Mouse (Mus musculus): ENCODE results near the gene 4930519P11Rik. TPM values are rescaled to one million over a fixed set of nuclear protein-coding genes. Genes with fewer than 3 reads are reported as not detected.

4930519P11Rik gene
- polyA plus RNA-seq, 1 experiment, result 1.4 TPM

GRCm38 (mm10) chr2:154655878-154656414 lies 42.7 kb upstream of the 4930519P11Rik start:
- H3K4me3 ChIP-seq (ENCODE audit: extremely low read depth, insufficient read depth, insufficient read length), result no peak overlapping the region
- WGBS, result 26% methylated on average over 2 of the region's 2 CpGs
- peaks cover 10% of the 10 kb centered on the region; the same call in 1 of the 2 replicates for H3K4me1 ChIP-seq (ENCODE audit: control insufficient read depth, insufficient read depth, insufficient read length)
- no peak for TF ChIP-seq POLR2A (IDR thresholded peaks at IDR 0.05; ENCODE audit: low read depth, low read length)
- no peaks in the 10 kb centered on the region for H3K27me3 ChIP-seq (ENCODE audit: control insufficient read depth, insufficient read depth, low read length)
- no peaks in the 10 kb centered on the region for H3K36me3 ChIP-seq (ENCODE audit: control insufficient read depth, insufficient read depth, low read length)
- DNase-seq (ENCODE audit: low read depth in 1 of 2, low spot score in 2 of 2), result no peak
- no peak overlapping the region for H3K27ac ChIP-seq (ENCODE audit: insufficient read depth, low read length)

GRCm38 (mm10) chr2:154654976-154655375 lies 41.7 kb upstream of the 4930519P11Rik start:
- no peak for DNase-seq (ENCODE audit: low read depth in 1 of 2, low spot score in 2 of 2)
- no peak overlapping the region for H3K27ac ChIP-seq (ENCODE audit: insufficient read depth, low read length)
- no peaks in the 10 kb centered on the region for H3K36me3 ChIP-seq (ENCODE audit: control insufficient read depth, insufficient read depth, low read length)
- no peak for TF ChIP-seq POLR2A (IDR thresholded peaks at IDR 0.05; ENCODE audit: low read depth, low read length)
- no peak for TF ChIP-seq CTCF (IDR thresholded peaks at IDR 0.05; ENCODE audit: extremely low read depth, insufficient read depth, insufficient read length, insufficient replicate concordance)
- no peaks in the 10 kb centered on the region for H3K27me3 ChIP-seq (ENCODE audit: control insufficient read depth, insufficient read depth, low read length)
- peaks cover 10% of the 10 kb centered on the region; the same call in 1 of the 2 replicates for H3K4me1 ChIP-seq (ENCODE audit: control insufficient read depth, insufficient read depth, insufficient read length)
- H3K4me3 ChIP-seq (ENCODE audit: extremely low read depth, insufficient read depth, insufficient read length), result no peak overlapping the region
- WGBS, result 98% methylated on average over 12 of the region's 12 CpGs

GRCm38 (mm10) chr2:154651363-154651762 lies 38.1 kb upstream of the 4930519P11Rik start, which contains the start of gene Chmp4b:
Chmp4b (plus strand) TSS chr2:154651705.
- Histone ChIP-seq H3K36me3 (ENCODE audit: control insufficient read depth, insufficient read depth, low read length) (no peaks in the 10 kb centered on the region), H3K4me3 (ENCODE audit: extremely low read depth, insufficient read depth, insufficient read length) (no peak within 1 kb of the TSS), H3K27me3 (ENCODE audit: control insufficient read depth, insufficient read depth, low read length) (no peaks in the 10 kb centered on the region), H3K4me1 (ENCODE audit: control insufficient read depth, insufficient read depth, insufficient read length) (0 out of 2 replicates have a peak, but pooled peaks cover 2% of the 10 kb centered on the region), H3K27ac (ENCODE audit: insufficient read depth, low read length) (no peak within 1 kb of the TSS)
- no peak for DNase-seq (ENCODE audit: low read depth in 1 of 2, low spot score in 2 of 2)
- TF ChIP-seq POLR2A (IDR thresholded peaks at IDR 0.05; ENCODE audit: low read depth, low read length) (no peak), CTCF (IDR thresholded peaks at IDR 0.05; ENCODE audit: extremely low read depth, insufficient read depth, insufficient read length, insufficient replicate concordance) (no peak)
- WGBS, result 82% methylated on average over 8 of the region's 8 CpGs

DNA sequence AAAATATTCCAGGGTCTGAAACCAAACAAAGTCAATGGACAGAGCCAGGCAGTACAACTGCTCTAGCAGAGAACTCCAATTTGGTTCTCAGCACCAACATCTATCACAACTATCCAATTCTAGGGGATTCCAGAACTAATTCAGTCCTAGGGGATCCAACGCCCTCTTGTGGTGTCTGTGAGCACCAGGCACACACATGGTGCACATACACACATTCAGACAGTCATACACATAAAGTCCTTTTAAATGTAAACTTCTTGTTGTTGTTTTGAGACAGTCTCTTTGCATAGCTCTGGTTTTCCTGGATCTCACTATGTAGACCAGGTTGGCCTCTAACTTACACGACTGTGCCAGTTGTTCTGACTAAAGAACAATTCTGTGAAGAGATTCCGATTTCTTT lies 37.2 kb upstream of the 4930519P11Rik start:
- 90% methylated on average over 3 of the region's 3 CpGs for WGBS
- no peak overlapping the region for H3K4me3 ChIP-seq (ENCODE audit: extremely low read depth, insufficient read depth, insufficient read length)
- no peaks in the 10 kb centered on the region for H3K4me1 ChIP-seq (ENCODE audit: control insufficient read depth, insufficient read depth, insufficient read length)
- TF ChIP-seq CTCF (IDR thresholded peaks at IDR 0.05; ENCODE audit: extremely low read depth, insufficient read depth, insufficient read length, insufficient replicate concordance) (no peak), POLR2A (IDR thresholded peaks at IDR 0.05; ENCODE audit: low read depth, low read length) (no peak)
- no peak overlapping the region for H3K27ac ChIP-seq (ENCODE audit: insufficient read depth, low read length)
- H3K36me3 ChIP-seq (ENCODE audit: control insufficient read depth, insufficient read depth, low read length), result 0 out of 2 replicates have a peak, but pooled peaks cover 1% of the 10 kb centered on the region
- DNase-seq (ENCODE audit: low read depth in 1 of 2, low spot score in 2 of 2), result no peak
- H3K27me3 ChIP-seq (ENCODE audit: control insufficient read depth, insufficient read depth, low read length), result no peaks in the 10 kb centered on the region

DNA sequence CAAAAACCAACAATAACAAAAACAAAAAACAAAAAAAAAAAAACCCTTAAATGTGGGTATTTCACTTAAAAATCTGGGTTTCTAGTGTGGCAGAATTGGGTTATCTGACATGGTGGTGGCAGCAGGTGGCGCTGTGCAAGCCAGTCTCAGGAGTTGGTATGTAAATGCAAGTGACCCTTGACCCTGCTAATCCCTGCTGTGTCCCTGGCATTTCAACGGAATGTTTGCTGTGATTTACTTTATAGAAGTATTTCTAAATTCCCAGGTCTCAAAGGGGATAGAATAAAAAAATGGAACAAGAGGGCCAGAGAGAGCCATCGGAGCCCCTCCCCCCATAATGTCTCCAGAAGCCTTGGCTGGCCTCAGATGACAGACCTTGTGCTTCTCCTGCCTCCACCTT lies 34.8 kb upstream of the 4930519P11Rik start:
- TF ChIP-seq CTCF (IDR thresholded peaks at IDR 0.05; ENCODE audit: extremely low read depth, insufficient read depth, insufficient read length, insufficient replicate concordance), result peak; percentile 18; the same call in 1 of the 2 replicates
- no peak for TF ChIP-seq POLR2A (IDR thresholded peaks at IDR 0.05; ENCODE audit: low read depth, low read length)
- Histone ChIP-seq H3K36me3 (ENCODE audit: control insufficient read depth, insufficient read depth, low read length) (peaks cover 2% of the 10 kb centered on the region; the same call in 1 of the 2 replicates), H3K27ac (ENCODE audit: insufficient read depth, low read length) (no peak overlapping the region), H3K27me3 (ENCODE audit: control insufficient read depth, insufficient read depth, low read length) (no peaks in the 10 kb centered on the region), H3K4me1 (ENCODE audit: control insufficient read depth, insufficient read depth, insufficient read length) (no peaks in the 10 kb centered on the region), H3K4me3 (ENCODE audit: extremely low read depth, insufficient read depth, insufficient read length) (no peak overlapping the region)
- DNase-seq (ENCODE audit: low read depth in 1 of 2, low spot score in 2 of 2), result peak in 1 of 2 experiments; percentile 26
- WGBS, result 41% methylated on average over 3 of the region's 3 CpGs

DNA sequence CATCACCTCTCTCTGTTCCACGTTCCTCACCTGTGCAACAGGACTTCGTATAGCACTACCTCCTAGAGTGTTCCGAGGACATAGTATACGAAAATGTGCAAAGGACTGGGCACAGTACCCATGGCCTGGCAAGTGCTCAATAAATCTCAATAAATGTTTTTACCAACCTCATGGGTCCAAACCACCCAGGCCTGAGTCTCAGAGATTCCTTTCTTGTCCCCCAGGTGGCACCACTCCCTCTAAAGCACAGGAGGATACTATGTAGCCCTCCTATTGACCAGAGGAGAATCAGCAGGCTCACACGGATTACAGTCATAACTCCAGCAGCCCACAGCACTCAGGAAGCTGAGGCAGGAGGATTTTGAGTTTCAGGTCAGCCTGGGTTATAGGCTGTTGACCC lies 33.4 kb upstream of the 4930519P11Rik start:
- no peak overlapping the region for H3K27ac ChIP-seq (ENCODE audit: insufficient read depth, low read length)
- DNase-seq (ENCODE audit: low read depth in 1 of 2, low spot score in 2 of 2), result no peak
- 82% methylated on average over 5 of the region's 5 CpGs for WGBS
- peaks cover 5% of the 10 kb centered on the region; the same call in 1 of the 2 replicates for H3K36me3 ChIP-seq (ENCODE audit: control insufficient read depth, insufficient read depth, low read length)
- H3K4me1 ChIP-seq (ENCODE audit: control insufficient read depth, insufficient read depth, insufficient read length), result no peaks in the 10 kb centered on the region
- no peaks in the 10 kb centered on the region for H3K27me3 ChIP-seq (ENCODE audit: control insufficient read depth, insufficient read depth, low read length)
- H3K4me3 ChIP-seq (ENCODE audit: extremely low read depth, insufficient read depth, insufficient read length), result no peak overlapping the region
- TF ChIP-seq POLR2A (IDR thresholded peaks at IDR 0.05; ENCODE audit: low read depth, low read length) (no peak), CTCF (IDR thresholded peaks at IDR 0.05; ENCODE audit: extremely low read depth, insufficient read depth, insufficient read length, insufficient replicate concordance) (peak; percentile 12; the same call in 1 of the 2 replicates)

DNA sequence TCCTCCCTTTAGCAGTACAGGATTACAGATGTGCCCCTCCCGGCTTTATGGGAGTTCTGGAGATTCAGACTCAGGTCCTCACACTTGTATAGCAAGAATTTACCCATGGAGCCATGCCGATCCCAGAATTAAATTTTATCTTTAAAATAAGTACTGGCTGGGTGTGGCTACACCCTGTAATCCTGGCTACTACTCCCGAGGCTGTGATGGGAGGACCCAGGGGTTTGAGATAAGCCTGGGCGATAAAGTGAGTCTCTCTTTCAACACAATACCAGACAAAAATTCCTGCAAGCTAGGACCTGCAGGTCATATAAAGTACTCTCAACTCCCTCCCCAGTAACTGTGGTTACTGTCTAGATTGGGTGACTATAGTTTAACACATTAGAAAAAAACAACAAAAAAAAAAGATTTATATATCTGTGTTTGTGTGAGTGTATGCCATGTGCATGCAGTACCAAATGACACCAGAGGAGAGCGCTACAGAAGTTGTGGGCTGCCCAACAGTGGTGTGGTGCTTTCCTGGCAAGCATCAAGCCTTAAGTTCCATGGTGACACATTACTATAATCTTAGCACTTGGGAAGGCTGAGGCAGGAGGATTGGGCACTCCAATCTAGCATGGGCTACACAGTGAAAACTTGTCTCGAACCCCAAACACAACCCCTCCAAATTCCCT lies 29.6 kb upstream of the 4930519P11Rik start:
- Histone ChIP-seq H3K4me1 (ENCODE audit: control insufficient read depth, insufficient read depth, insufficient read length) (no peaks in the 10 kb centered on the region), H3K27ac (ENCODE audit: insufficient read depth, low read length) (no peak overlapping the region), H3K27me3 (ENCODE audit: control insufficient read depth, insufficient read depth, low read length) (no peaks in the 10 kb centered on the region), H3K4me3 (ENCODE audit: extremely low read depth, insufficient read depth, insufficient read length) (no peak overlapping the region), H3K36me3 (ENCODE audit: control insufficient read depth, insufficient read depth, low read length) (peaks cover 15% of the 10 kb centered on the region)
- TF ChIP-seq CTCF (IDR thresholded peaks at IDR 0.05; ENCODE audit: extremely low read depth, insufficient read depth, insufficient read length, insufficient replicate concordance) (no peak), POLR2A (IDR thresholded peaks at IDR 0.05; ENCODE audit: low read depth, low read length) (no peak)
- 85% methylated on average over 6 of the region's 6 CpGs for WGBS
- no peak for DNase-seq (ENCODE audit: low read depth in 1 of 2, low spot score in 2 of 2)

Measured in spleen, adult 2 months (tissue).